Mouse (Mus musculus): ENCODE results near the gene Ctrc. TPM values are rescaled to one million over a fixed set of nuclear protein-coding genes. Genes with fewer than 3 reads are reported as not detected.

Ctrc gene
- polyA plus RNA-seq, 1 experiment from 2014 or later = not detected

- peak; percentile 86 for ATAC-seq (ENCODE audit: borderline replicate concordance, extremely low read depth, low FRiP score, low TSS enrichment)
- Histone ChIP-seq H3K4me1 (peaks cover 35% of the 10 kb centered on the region), H3K9ac (peak within 1 kb of the TSS; percentile 66), H3K4me3 (peak within 1 kb of the TSS; percentile 67), H3K4me2 (peak within 1 kb of the TSS; percentile 61), H3K9me3 (no peaks in the 10 kb centered on the region), H3K27me3 (no peaks in the 10 kb centered on the region), H3K36me3 (no peaks in the 10 kb centered on the region; the same call in 1 of the 2 replicates), H3K27ac (peak within 1 kb of the TSS; percentile 95)
- WGBS = under 1% methylated on average over 80 of the region's 80 CpGs
Measured at GRCm38 (mm10) chr4:141793282-141794151, 52.6 kb downstream of the Ctrc start, which contains the start of gene Casp9. Casp9 (plus strand) TSS chr4:141793612.

GRCm38 (mm10) chr4:141792554-141793281 lies 53.4 kb downstream of the Ctrc start:
- Histone ChIP-seq H3K27me3 (no peaks in the 10 kb centered on the region), H3K4me3 (peak overlapping the region; percentile 67), H3K9ac (0 out of 2 replicates have a peak overlapping the region, but pooled peaks have one; percentile 66), H3K9me3 (no peaks in the 10 kb centered on the region), H3K4me1 (peaks cover 35% of the 10 kb centered on the region), H3K36me3 (no peaks in the 10 kb centered on the region; the same call in 1 of the 2 replicates), H3K27ac (peak overlapping the region; percentile 95), H3K4me2 (peak overlapping the region; percentile 61)
- ATAC-seq (ENCODE audit: borderline replicate concordance, extremely low read depth, low FRiP score, low TSS enrichment) = no peak
- WGBS = 9% methylated on average over 10 of the region's 10 CpGs

DNA sequence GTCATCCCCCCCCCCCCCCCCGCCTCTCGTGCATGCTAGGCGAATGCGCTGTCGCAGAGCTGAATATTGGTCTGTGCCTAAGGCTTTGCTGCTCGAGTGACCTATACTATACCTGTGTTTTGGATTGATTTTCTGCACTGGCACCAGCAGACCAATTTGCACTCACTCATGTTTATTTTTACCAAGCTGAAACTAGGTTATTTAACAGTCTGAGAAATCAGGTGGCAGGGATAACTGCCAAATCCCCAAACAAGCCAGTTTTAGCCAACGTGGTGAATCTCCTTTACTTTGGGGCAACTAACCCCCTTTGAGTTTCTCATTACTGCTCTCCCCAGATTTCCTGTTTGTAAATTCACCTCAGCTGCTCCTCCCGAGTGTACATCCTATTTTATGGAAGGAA lies 54.2 kb downstream of the Ctrc start:
- H3K27ac ChIP-seq = no peak overlapping the region
- peaks cover 35% of the 10 kb centered on the region for H3K4me1 ChIP-seq
- no peak overlapping the region for H3K4me3 ChIP-seq
- no peak overlapping the region for H3K9ac ChIP-seq
- no peaks in the 10 kb centered on the region for H3K27me3 ChIP-seq
- ATAC-seq (ENCODE audit: borderline replicate concordance, extremely low read depth, low FRiP score, low TSS enrichment) = no peak
- no peaks in the 10 kb centered on the region for H3K36me3 ChIP-seq
- no peak overlapping the region for H3K4me2 ChIP-seq
- H3K9me3 ChIP-seq = no peaks in the 10 kb centered on the region
- 76% methylated on average over 8 of the region's 8 CpGs for WGBS

GRCm38 (mm10) chr4:141791486-141791885 lies 54.7 kb downstream of the Ctrc start:
- no peaks in the 10 kb centered on the region for H3K9me3 ChIP-seq
- H3K4me1 ChIP-seq = peaks cover 37% of the 10 kb centered on the region
- H3K27ac ChIP-seq = no peak overlapping the region
- no peak overlapping the region for H3K4me3 ChIP-seq
- H3K27me3 ChIP-seq = no peaks in the 10 kb centered on the region
- peak overlapping the region; percentile 71; the same call in 1 of the 2 replicates for H3K4me2 ChIP-seq
- no peak for ATAC-seq (ENCODE audit: borderline replicate concordance, extremely low read depth, low FRiP score, low TSS enrichment)
- no peaks in the 10 kb centered on the region for H3K36me3 ChIP-seq
- WGBS = 82% methylated on average over 7 of the region's 7 CpGs
- H3K9ac ChIP-seq = no peak overlapping the region

DNA sequence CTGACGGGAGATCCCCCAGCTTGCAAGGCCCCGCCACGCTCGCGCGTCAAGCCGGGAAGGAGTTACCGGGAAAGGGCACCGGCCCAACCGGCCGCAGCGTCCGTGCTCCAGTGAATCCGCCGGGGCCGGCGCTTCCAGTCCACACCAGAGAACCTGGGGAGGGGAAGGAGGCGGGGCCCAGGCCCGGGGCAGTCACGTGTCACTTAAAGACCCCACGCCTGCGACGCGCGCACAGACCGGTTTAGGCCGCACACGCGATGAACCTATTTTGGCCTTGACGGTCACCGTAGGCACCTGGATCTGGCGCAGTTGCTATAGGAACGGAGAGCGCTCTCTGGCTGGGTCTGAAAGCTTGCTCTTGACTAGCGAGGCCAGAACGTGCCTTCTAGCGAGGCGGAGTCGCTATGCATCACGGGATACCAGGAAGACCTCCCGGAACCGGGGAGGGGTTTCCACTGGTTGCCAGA lies 55.6 kb downstream of the Ctrc start, which contains the start of gene Dnajc16:
Gene Dnajc16, minus strand, starts transcription at position 408 of the 467 bp plus-strand sequence.
- H3K36me3 ChIP-seq = no peaks in the 10 kb centered on the region
- peak within 1 kb of the TSS; percentile 71 for H3K4me2 ChIP-seq
- H3K27me3 ChIP-seq = no peaks in the 10 kb centered on the region
- peak within 1 kb of the TSS; percentile 80 for H3K4me3 ChIP-seq
- peak within 1 kb of the TSS; percentile 76 for H3K27ac ChIP-seq
- peak within 1 kb of the TSS; percentile 92 for H3K9ac ChIP-seq
- no peaks in the 10 kb centered on the region for H3K9me3 ChIP-seq
- peak; percentile 85 for ATAC-seq (ENCODE audit: borderline replicate concordance, extremely low read depth, low FRiP score, low TSS enrichment)
- WGBS = under 1% methylated on average over 42 of the region's 42 CpGs
- H3K4me1 ChIP-seq = peaks cover 45% of the 10 kb centered on the region

- H3K4me2 ChIP-seq = peak overlapping the region; percentile 71
- ATAC-seq (ENCODE audit: borderline replicate concordance, extremely low read depth, low FRiP score, low TSS enrichment) = no peak
- no peaks in the 10 kb centered on the region for H3K36me3 ChIP-seq
- 37% methylated on average over 3 of the region's 3 CpGs for WGBS
- H3K27ac ChIP-seq = peak overlapping the region; percentile 76; the same call in 1 of the 2 replicates
- H3K4me3 ChIP-seq = peak overlapping the region; percentile 80
- no peaks in the 10 kb centered on the region for H3K9me3 ChIP-seq
- peaks cover 40% of the 10 kb centered on the region for H3K4me1 ChIP-seq
- H3K9ac ChIP-seq = peak overlapping the region; percentile 92
- no peaks in the 10 kb centered on the region for H3K27me3 ChIP-seq
Measured at GRCm38 (mm10) chr4:141789564-141790218, 56.5 kb downstream of the Ctrc start.

DNA sequence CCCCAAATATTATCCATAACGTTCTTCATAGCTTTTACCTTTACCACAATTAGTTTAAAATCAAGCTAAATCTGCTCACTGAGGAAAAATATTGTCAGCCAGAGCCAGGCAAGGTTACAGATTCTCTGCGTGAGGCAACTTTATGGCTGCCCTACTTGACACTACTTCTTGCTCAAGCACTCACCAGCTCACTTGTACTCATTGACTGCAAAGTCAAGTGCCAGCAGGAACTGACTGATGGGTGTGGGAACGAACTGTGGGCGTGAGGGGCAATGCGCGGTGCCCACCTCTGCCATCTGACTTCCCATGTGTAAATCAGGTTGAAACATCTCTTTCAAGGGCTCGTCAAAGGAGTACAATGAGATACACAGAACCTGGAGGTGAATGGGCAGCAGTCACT lies 58.7 kb downstream of the Ctrc start:
- Histone ChIP-seq H3K4me3 (no peak overlapping the region), H3K27me3 (no peaks in the 10 kb centered on the region), H3K4me1 (peaks cover 27% of the 10 kb centered on the region), H3K9ac (no peak overlapping the region), H3K27ac (peak overlapping the region; percentile 60), H3K36me3 (peaks cover 20% of the 10 kb centered on the region), H3K9me3 (no peaks in the 10 kb centered on the region), H3K4me2 (no peak overlapping the region)
- ATAC-seq (ENCODE audit: borderline replicate concordance, extremely low read depth, low FRiP score, low TSS enrichment) = no peak
- WGBS = 72% methylated on average over 7 of the region's 7 CpGs

DNA sequence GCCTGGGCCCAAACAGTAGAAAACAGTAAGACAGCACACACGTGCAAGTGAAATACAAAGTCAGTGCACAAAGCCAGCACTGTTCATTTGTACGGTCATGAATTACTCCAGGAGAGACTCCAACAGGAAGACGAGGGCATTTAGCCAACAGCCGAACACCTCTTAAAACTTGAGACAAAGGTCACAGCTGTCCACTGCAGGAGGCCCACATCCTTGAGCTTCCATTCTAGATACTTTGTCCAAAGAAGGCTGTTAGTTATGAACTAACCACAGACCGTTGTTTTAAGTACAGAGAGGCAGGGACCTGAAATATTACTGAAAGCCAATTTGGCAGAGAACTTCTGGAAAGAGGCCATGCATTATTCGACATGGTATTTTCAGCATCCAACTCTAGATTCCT lies 59.1 kb downstream of the Ctrc start:
- Histone ChIP-seq H3K4me2 (no peak overlapping the region), H3K27ac (peak overlapping the region; percentile 60)
- WGBS = 48% methylated on average over 6 of the region's 6 CpGs

DNA sequence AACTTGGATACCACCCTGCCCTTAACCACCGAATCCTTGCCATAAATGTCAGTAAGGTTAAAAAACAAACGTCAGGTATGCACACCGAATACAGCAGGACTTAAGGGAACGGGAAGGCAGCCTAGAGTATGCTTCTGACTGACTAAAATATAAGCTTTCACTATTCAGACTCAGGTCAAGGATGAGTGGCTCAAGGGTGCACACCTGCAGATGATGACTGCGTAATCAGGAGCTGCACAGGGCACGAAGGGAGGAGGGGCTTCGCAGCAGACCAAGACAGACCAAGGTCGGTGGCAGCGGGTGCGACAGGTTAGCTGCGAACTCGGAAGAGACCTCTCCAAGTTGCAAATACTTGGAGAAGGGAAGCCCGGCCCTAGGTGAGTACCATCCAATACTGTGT lies 60.0 kb downstream of the Ctrc start:
- no peak overlapping the region; the same call in 1 of the 2 replicates for H3K4me2 ChIP-seq
- H3K9me3 ChIP-seq = no peaks in the 10 kb centered on the region
- no peaks in the 10 kb centered on the region for H3K27me3 ChIP-seq
- peaks cover 24% of the 10 kb centered on the region for H3K4me1 ChIP-seq
- ATAC-seq (ENCODE audit: borderline replicate concordance, extremely low read depth, low FRiP score, low TSS enrichment) = no peak
- H3K9ac ChIP-seq = no peak overlapping the region
- H3K4me3 ChIP-seq = no peak overlapping the region
- H3K36me3 ChIP-seq = peaks cover 30% of the 10 kb centered on the region
- H3K27ac ChIP-seq = peak overlapping the region; percentile 60
- WGBS = 59% methylated on average over 13 of the region's 13 CpGs

More for the DNA sequence above, 59.1 kb downstream of the Ctrc start:
- peaks cover 21% of the 10 kb centered on the region for H3K36me3 ChIP-seq
- no peak for ATAC-seq (ENCODE audit: borderline replicate concordance, extremely low read depth, low FRiP score, low TSS enrichment)
- no peak overlapping the region for H3K9ac ChIP-seq
- peaks cover 27% of the 10 kb centered on the region for H3K4me1 ChIP-seq
- H3K27me3 ChIP-seq = no peaks in the 10 kb centered on the region
- no peaks in the 10 kb centered on the region for H3K9me3 ChIP-seq
- H3K4me3 ChIP-seq = no peak overlapping the region

GRCm38 (mm10) chr4:141784835-141785234 lies 61.3 kb downstream of the Ctrc start:
- WGBS = 78% methylated on average over 5 of the region's 5 CpGs
- peaks cover 40% of the 10 kb centered on the region for H3K36me3 ChIP-seq
- H3K27me3 ChIP-seq = no peaks in the 10 kb centered on the region
- H3K4me2 ChIP-seq = no peak overlapping the region
- no peak overlapping the region for H3K4me3 ChIP-seq
- H3K27ac ChIP-seq = no peak overlapping the region
- H3K9me3 ChIP-seq = no peaks in the 10 kb centered on the region
- H3K9ac ChIP-seq = no peak overlapping the region
- peaks cover 19% of the 10 kb centered on the region for H3K4me1 ChIP-seq
- ATAC-seq (ENCODE audit: borderline replicate concordance, extremely low read depth, low FRiP score, low TSS enrichment) = no peak

DNA sequence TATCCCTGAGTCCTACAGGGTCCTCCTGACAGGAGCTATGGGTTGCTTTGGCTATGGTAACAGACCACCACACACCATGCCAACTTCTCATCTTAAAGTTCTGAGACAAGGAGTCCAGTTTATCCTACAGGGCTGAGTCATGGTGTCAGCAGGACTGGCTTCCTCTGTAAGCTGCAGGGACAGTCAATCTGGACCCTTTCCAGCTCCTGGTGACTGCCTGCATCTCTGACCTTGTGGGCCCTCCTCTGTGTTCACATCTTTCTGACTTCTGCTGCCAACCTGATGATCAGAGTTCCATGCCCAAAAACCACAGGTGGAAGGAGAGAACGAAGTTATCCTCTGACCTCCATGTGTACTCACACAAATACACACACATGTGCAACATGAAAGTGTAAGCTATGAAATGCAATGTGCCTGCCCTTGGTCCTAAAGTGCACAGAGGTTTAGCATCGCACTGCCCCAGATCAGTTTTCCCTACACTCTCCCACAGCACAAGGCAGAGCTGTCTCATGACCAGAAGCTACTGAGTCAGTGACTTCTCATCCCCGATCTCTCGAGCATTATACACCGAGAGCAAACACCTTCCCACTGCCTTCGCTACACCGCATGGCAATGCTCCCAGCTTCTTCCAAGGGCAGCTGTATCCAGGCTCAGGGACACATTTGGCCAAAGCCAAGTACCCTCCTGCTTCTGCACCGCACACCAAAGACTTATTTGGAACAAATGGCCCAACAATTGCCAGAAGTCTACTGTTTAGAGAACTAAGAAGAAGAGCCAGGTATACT lies 64.8 kb downstream of the Ctrc start:
- Histone ChIP-seq H3K27me3 (no peaks in the 10 kb centered on the region), H3K9me3 (no peaks in the 10 kb centered on the region), H3K9ac (no peak overlapping the region), H3K27ac (no peak overlapping the region), H3K4me1 (peaks cover 9% of the 10 kb centered on the region; the same call in 1 of the 2 replicates), H3K36me3 (peaks cover 48% of the 10 kb centered on the region), H3K4me2 (no peak overlapping the region), H3K4me3 (no peak overlapping the region)
- 96% methylated on average over 8 of the region's 8 CpGs for WGBS
- no peak for ATAC-seq (ENCODE audit: borderline replicate concordance, extremely low read depth, low FRiP score, low TSS enrichment)

Data from lung, embryonic 15.5 days (tissue).